Mouse (Mus musculus) subcutaneous adipose tissue, adult 2 months (tissue): Measurements from ENCODE around the gene Gm4981. TPM values are rescaled to one million over a fixed set of nuclear protein-coding genes. Genes with fewer than 3 reads are reported as not detected.

ENCODE experiments used
- polyA plus RNA-seq: library from polyadenylated mRNA; depleted of rRNA; stranded (reverse); fragments of >200 nt; gene quantifications from 2 replicates; pipeline ENCODE4 v1.2.3, GENCODE M21; 2012; ENCODE audit warnings: low replicate concordance; rRNA removed

Gm4981 gene
- not detected in 2 replicates for polyA plus RNA-seq

GRCm38 (mm10) chr10:58236613-58237012 is at the start of gene Gm4981:
Gene Gm4981 (minus strand): TSS chr10:58236701.

GRCm38 (mm10) chr10:58255213-58255892 is 18.9 kb upstream of the Gm4981 start, which contains the start of gene Gcc2:
Gene Gcc2 (plus strand): TSS chr10:58255497.

GRCm38 (mm10) chr10:58232641-58232969 is 3.9 kb downstream of the Gm4981 start, which contains the start of gene Duxf3:
Gene Duxf3 (minus strand): TSS chr10:58232675.

GRCm38 (mm10) chr10:58224827-58225785 is 11.4 kb downstream of the Gm4981 start, which contains the start of gene AW822073:
Gene AW822073 (minus strand): TSS chr10:58224930.

Other genes with a start within 250 kb of the Gm4981 start
- gene AW822073, start 11.8 kb downstream of the Gm4981 start, polyA plus RNA-seq: not detected in 2 replicates
- not detected in 2 replicates for gene Duxf3, start 4.0 kb downstream of the Gm4981 start, polyA plus RNA-seq
- 10.6 and 11.3 TPM in 2 replicates for gene Gcc2, start 18.8 kb upstream of the Gm4981 start, polyA plus RNA-seq
- gene Lims1, start 86.8 kb upstream of the Gm4981 start, polyA plus RNA-seq: 26.0 and 53.2 TPM in 2 replicates
- 4.2 and 6.8 TPM in 2 replicates for gene Ranbp2, start 210.2 kb upstream of the Gm4981 start, polyA plus RNA-seq